Mouse (Mus musculus): ENCODE measurements around the gene Atpaf2. TPM values are rescaled to one million over a fixed set of nuclear protein-coding genes. Genes with fewer than 3 reads are reported as not detected.

The Atpaf2 gene
- polyA plus RNA-seq, 1 experiment from 2014 or later: 46.4 TPM

Other genes starting within 250 kb of the Atpaf2 start
- 36.5 and 61.1 TPM in 2 replicates for gene Srebf1, start 195.9 kb downstream of the Atpaf2 start, polyA plus RNA-seq (2015; fragmentation: Nextera tagmentation; extraction: Ambion mirVana)
- gene Tom1l2, start 65.6 kb downstream of the Atpaf2 start, polyA plus RNA-seq (2015; fragmentation: Nextera tagmentation; extraction: Ambion mirVana): 30.0 and 37.8 TPM in 2 replicates
- gene Drc3, start 65.1 kb downstream of the Atpaf2 start, polyA plus RNA-seq (2015; fragmentation: Nextera tagmentation; extraction: Ambion mirVana): 2.9 and 3.1 TPM in 2 replicates
- gene Gid4, start 1.3 kb downstream of the Atpaf2 start, polyA plus RNA-seq (2015; fragmentation: Nextera tagmentation; extraction: Ambion mirVana): 19.0 and 20.0 TPM in 2 replicates
- 54.0 and 69.8 TPM in 2 replicates for gene Drg2, start 36.1 kb upstream of the Atpaf2 start, polyA plus RNA-seq (2015; fragmentation: Nextera tagmentation; extraction: Ambion mirVana)
- 0.04 TPM in 1 of 2 replicates, not detected in the other for gene Myo15, start 50.9 kb upstream of the Atpaf2 start, polyA plus RNA-seq (2015; fragmentation: Nextera tagmentation; extraction: Ambion mirVana)
- gene Alkbh5, start 117.9 kb upstream of the Atpaf2 start, polyA plus RNA-seq (2015; fragmentation: Nextera tagmentation; extraction: Ambion mirVana): 36.8 and 39.1 TPM in 2 replicates